Mouse (Mus musculus): Measurements from ENCODE around the gene Snx29. TPM values are rescaled to one million over a fixed set of nuclear protein-coding genes. Genes with fewer than 3 reads are reported as not detected.

Gene Snx29
- polyA plus RNA-seq, 1 experiment from 2014 or later, result 13.2 TPM

- ATAC-seq (ENCODE audit: insufficient number of reproducible peaks, low FRiP score, low TSS enrichment, low read depth), result no peak
- Histone ChIP-seq H3K27me3 (no peaks in the 10 kb centered on the region), H3K27ac (no peak overlapping the region), H3K9ac (no peak overlapping the region), H3K4me3 (no peak overlapping the region), H3K4me2 (no peak overlapping the region), H3K36me3 (peaks cover 5% of the 10 kb centered on the region; the same call in 1 of the 2 replicates), H3K9me3 (no peaks in the 10 kb centered on the region), H3K4me1 (no peaks in the 10 kb centered on the region)
- 89% methylated on average over 1 of the region's 1 CpGs for WGBS
Observed at GRCm38 (mm10) chr16:11716932-11717331, 394.2 kb downstream of the Snx29 start.

DNA sequence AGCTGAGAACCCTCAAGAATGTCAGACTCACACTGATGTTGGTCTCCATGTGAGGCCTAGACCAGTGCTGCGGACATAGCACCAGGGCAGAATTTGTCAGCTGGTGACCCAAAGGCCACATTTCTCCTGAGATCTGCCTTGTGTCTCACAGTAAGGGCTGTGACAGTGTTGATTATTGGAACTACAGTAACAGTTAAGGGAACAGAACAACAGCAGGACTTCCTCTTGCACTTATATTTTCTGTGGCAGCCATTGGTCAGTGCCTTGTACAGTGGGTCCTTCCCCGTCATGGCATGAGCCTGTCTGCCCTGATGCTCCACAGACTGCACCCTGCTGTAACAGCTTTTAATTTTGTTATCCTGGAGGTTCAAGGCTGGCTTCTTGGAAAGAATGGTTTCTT, 403.2 kb downstream of the Snx29 start:
- no peaks in the 10 kb centered on the region for H3K9me3 ChIP-seq
- no peaks in the 10 kb centered on the region for H3K4me1 ChIP-seq
- no peak overlapping the region for H3K9ac ChIP-seq
- no peak overlapping the region for H3K4me3 ChIP-seq
- no peaks in the 10 kb centered on the region for H3K36me3 ChIP-seq
- WGBS, result 80% methylated on average over 2 of the region's 2 CpGs
- H3K4me2 ChIP-seq, result no peak overlapping the region
- no peaks in the 10 kb centered on the region for H3K27me3 ChIP-seq
- ATAC-seq (ENCODE audit: insufficient number of reproducible peaks, low FRiP score, low TSS enrichment, low read depth), result no peak
- no peak overlapping the region for H3K27ac ChIP-seq

- no peak for ATAC-seq (ENCODE audit: insufficient number of reproducible peaks, low FRiP score, low TSS enrichment, low read depth)
- no peaks in the 10 kb centered on the region for H3K4me1 ChIP-seq
- no peaks in the 10 kb centered on the region for H3K9me3 ChIP-seq
- no peak overlapping the region for H3K4me2 ChIP-seq
- no peaks in the 10 kb centered on the region for H3K36me3 ChIP-seq
- no peak overlapping the region for H3K9ac ChIP-seq
- H3K27ac ChIP-seq, result no peak overlapping the region
- WGBS, result 89% methylated on average over 9 of the region's 9 CpGs
- H3K27me3 ChIP-seq, result no peaks in the 10 kb centered on the region
- no peak overlapping the region for H3K4me3 ChIP-seq
Observed at GRCm38 (mm10) chr16:11727331-11727730, 404.6 kb downstream of the Snx29 start.

DNA sequence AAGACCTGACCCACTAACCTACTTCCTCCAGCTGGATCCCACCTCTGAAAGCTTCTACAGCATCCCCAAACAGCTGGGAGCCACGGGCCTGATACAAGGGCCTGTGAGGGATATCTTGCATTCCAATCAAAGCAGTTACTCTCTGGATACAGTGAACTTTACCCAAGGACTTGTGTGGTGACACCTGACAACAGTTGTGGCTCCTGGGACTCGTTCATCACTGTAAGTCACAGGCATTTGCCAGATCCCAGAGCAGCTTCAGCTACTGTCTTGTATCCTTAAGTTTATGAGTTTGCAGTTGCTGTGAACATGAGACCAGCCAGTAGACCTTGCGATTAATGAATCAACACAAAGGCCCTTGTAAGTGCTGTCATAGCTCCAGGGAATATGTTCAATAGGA, 405.4 kb downstream of the Snx29 start:
- Histone ChIP-seq H3K27me3 (no peaks in the 10 kb centered on the region), H3K4me2 (no peak overlapping the region), H3K36me3 (no peaks in the 10 kb centered on the region), H3K9ac (no peak overlapping the region), H3K9me3 (no peaks in the 10 kb centered on the region), H3K27ac (no peak overlapping the region), H3K4me3 (no peak overlapping the region), H3K4me1 (no peaks in the 10 kb centered on the region)
- ATAC-seq (ENCODE audit: insufficient number of reproducible peaks, low FRiP score, low TSS enrichment, low read depth), result no peak
- WGBS, result 75% methylated on average over 3 of the region's 3 CpGs

DNA sequence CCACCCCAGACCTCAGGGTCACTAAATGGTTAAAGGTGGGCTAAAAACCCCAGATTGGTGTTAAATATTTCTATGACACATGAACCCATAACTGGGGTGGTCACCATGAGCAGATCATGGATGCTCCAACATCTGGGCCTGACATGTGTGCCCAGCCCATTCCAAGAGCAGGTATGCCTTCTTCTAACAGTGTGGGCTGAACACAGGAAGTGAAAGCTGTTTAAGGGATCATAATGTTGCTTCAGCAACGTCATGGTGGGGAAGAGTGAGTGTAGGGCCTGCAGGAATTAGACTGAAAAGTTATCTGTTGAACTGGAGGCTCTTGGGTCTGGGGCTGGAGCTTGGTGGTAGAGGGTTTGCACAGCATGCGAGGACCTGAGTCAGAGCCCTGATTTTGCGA, 405.9 kb downstream of the Snx29 start:
- Histone ChIP-seq H3K9ac (no peak overlapping the region), H3K4me1 (no peaks in the 10 kb centered on the region), H3K27me3 (no peaks in the 10 kb centered on the region), H3K36me3 (no peaks in the 10 kb centered on the region), H3K4me3 (no peak overlapping the region), H3K27ac (no peak overlapping the region), H3K9me3 (no peaks in the 10 kb centered on the region), H3K4me2 (no peak overlapping the region)
- 63% methylated on average over 3 of the region's 3 CpGs for WGBS
- no peak for ATAC-seq (ENCODE audit: insufficient number of reproducible peaks, low FRiP score, low TSS enrichment, low read depth)

- no peak overlapping the region for H3K4me2 ChIP-seq
- no peak overlapping the region for H3K4me3 ChIP-seq
- WGBS, result 76% methylated on average over 6 of the region's 6 CpGs
- H3K9ac ChIP-seq, result no peak overlapping the region
- no peaks in the 10 kb centered on the region for H3K27me3 ChIP-seq
- no peak for ATAC-seq (ENCODE audit: insufficient number of reproducible peaks, low FRiP score, low TSS enrichment, low read depth)
- no peaks in the 10 kb centered on the region for H3K36me3 ChIP-seq
- H3K9me3 ChIP-seq, result no peaks in the 10 kb centered on the region
- no peak overlapping the region for H3K27ac ChIP-seq
- no peaks in the 10 kb centered on the region for H3K4me1 ChIP-seq
Observed at GRCm38 (mm10) chr16:11729111-11729510, 406.4 kb downstream of the Snx29 start.

DNA sequence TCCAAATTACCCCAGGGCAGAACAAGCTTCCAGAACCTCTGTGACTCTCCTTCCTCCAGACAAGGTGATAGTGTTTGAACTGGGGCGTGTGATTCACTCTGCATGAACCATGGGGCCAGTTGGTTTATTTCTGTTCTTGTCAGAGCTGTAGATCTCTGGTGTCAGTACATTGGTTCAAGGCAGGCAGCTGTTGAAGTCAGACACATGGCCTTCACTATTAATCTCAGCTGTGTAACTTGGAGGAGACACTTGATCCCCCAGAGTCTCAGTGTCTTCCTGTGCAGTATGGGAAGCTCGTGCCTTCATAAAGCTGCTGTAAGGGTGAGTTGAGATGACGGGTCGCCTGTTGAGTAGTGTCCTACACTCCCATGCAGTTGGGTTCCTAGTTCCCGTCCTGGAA, 407.1 kb downstream of the Snx29 start:
- no peak for ATAC-seq (ENCODE audit: insufficient number of reproducible peaks, low FRiP score, low TSS enrichment, low read depth)
- no peaks in the 10 kb centered on the region for H3K36me3 ChIP-seq
- no peak overlapping the region for H3K9ac ChIP-seq
- H3K27me3 ChIP-seq, result no peaks in the 10 kb centered on the region
- 72% methylated on average over 5 of the region's 5 CpGs for WGBS
- no peaks in the 10 kb centered on the region for H3K9me3 ChIP-seq
- H3K4me2 ChIP-seq, result no peak overlapping the region
- no peak overlapping the region for H3K27ac ChIP-seq
- H3K4me1 ChIP-seq, result no peaks in the 10 kb centered on the region
- no peak overlapping the region for H3K4me3 ChIP-seq

- WGBS, result 71% methylated on average over 5 of the region's 5 CpGs
- no peak overlapping the region for H3K4me2 ChIP-seq
- H3K4me1 ChIP-seq, result no peaks in the 10 kb centered on the region
Observed at GRCm38 (mm10) chr16:11731014-11731535, 408.4 kb downstream of the Snx29 start.

GRCm38 (mm10) chr16:11738341-11738740, 415.6 kb downstream of the Snx29 start:
- no peak overlapping the region for H3K4me2 ChIP-seq
- no peak overlapping the region for H3K9ac ChIP-seq
- no peak overlapping the region for H3K4me3 ChIP-seq
- H3K27ac ChIP-seq, result no peak overlapping the region
- H3K27me3 ChIP-seq, result no peaks in the 10 kb centered on the region
- H3K4me1 ChIP-seq, result no peaks in the 10 kb centered on the region
- WGBS, result 47% methylated on average over 7 of the region's 7 CpGs
- H3K36me3 ChIP-seq, result no peaks in the 10 kb centered on the region
- no peaks in the 10 kb centered on the region for H3K9me3 ChIP-seq
- no peak for ATAC-seq (ENCODE audit: insufficient number of reproducible peaks, low FRiP score, low TSS enrichment, low read depth)

More at GRCm38 (mm10) chr16:11731014-11731535, 408.4 kb downstream of the Snx29 start:
- H3K4me3 ChIP-seq, result no peak overlapping the region
- no peak for ATAC-seq (ENCODE audit: insufficient number of reproducible peaks, low FRiP score, low TSS enrichment, low read depth)
- no peaks in the 10 kb centered on the region for H3K36me3 ChIP-seq
- H3K27ac ChIP-seq, result no peak overlapping the region
- no peaks in the 10 kb centered on the region for H3K27me3 ChIP-seq
- no peaks in the 10 kb centered on the region for H3K9me3 ChIP-seq
- no peak overlapping the region for H3K9ac ChIP-seq

DNA sequence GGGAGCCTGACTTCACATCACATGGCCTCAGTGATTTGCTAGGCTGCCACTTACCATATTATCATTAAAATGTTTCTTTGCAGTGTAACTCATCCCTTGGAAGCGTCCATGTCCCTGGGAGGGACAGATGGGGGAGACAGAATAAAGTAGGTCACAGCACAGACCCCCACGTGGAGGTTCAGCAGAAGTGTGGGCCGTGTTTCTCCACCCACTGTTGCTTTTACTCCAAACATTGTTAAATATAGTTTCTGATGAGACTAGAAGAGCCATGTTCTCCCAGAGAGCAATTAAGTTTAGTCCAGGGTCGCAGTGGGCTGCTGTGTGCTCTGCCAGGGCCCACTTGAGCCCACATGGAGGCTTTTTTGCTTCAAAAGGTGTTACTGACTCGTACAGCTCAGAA, 419.2 kb downstream of the Snx29 start:
- Histone ChIP-seq H3K9ac (no peak overlapping the region), H3K4me2 (no peak overlapping the region), H3K9me3 (no peaks in the 10 kb centered on the region), H3K36me3 (no peaks in the 10 kb centered on the region), H3K4me1 (no peaks in the 10 kb centered on the region), H3K27me3 (no peaks in the 10 kb centered on the region), H3K4me3 (no peak overlapping the region), H3K27ac (no peak overlapping the region)
- 76% methylated on average over 5 of the region's 5 CpGs for WGBS
- no peak for ATAC-seq (ENCODE audit: insufficient number of reproducible peaks, low FRiP score, low TSS enrichment, low read depth)

GRCm38 (mm10) chr16:11742351-11742750, 419.6 kb downstream of the Snx29 start:
- Histone ChIP-seq H3K4me2 (no peak overlapping the region), H3K4me1 (no peaks in the 10 kb centered on the region), H3K36me3 (no peaks in the 10 kb centered on the region), H3K27me3 (no peaks in the 10 kb centered on the region), H3K9me3 (no peaks in the 10 kb centered on the region), H3K9ac (no peak overlapping the region), H3K27ac (no peak overlapping the region), H3K4me3 (no peak overlapping the region)
- no peak for ATAC-seq (ENCODE audit: insufficient number of reproducible peaks, low FRiP score, low TSS enrichment, low read depth)
- 83% methylated on average over 7 of the region's 7 CpGs for WGBS

DNA sequence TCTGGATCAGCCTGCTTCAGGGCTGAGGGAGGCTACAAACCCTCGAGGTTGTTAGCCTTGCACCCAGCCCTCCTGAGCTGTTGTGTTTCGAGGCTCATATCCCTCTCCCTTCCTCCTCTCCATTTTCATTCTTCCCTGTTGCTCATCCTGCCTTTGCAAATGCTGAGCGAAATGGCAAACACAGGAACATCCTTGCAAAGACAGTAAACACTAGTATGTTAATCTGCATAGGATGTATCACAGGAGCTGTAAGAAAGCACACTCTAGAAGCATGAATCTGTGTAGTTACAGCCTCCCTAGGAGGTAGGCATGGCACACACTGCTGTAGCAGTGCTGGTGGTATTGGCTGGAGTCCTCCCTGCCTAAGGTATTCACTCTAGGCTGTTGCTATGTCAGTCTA, 420.3 kb downstream of the Snx29 start:
- Histone ChIP-seq H3K27me3 (no peaks in the 10 kb centered on the region), H3K9me3 (no peaks in the 10 kb centered on the region), H3K4me2 (no peak overlapping the region), H3K4me3 (no peak overlapping the region), H3K27ac (no peak overlapping the region), H3K36me3 (no peaks in the 10 kb centered on the region), H3K4me1 (no peaks in the 10 kb centered on the region), H3K9ac (no peak overlapping the region)
- ATAC-seq (ENCODE audit: insufficient number of reproducible peaks, low FRiP score, low TSS enrichment, low read depth), result no peak
- 59% methylated on average over 3 of the region's 3 CpGs for WGBS

GRCm38 (mm10) chr16:11743724-11744123, 421.0 kb downstream of the Snx29 start:
- Histone ChIP-seq H3K9me3 (no peaks in the 10 kb centered on the region), H3K36me3 (no peaks in the 10 kb centered on the region), H3K4me2 (no peak overlapping the region), H3K4me1 (no peaks in the 10 kb centered on the region), H3K9ac (no peak overlapping the region), H3K4me3 (no peak overlapping the region), H3K27ac (no peak overlapping the region), H3K27me3 (no peaks in the 10 kb centered on the region)
- 0 out of 2 replicates have a peak, but pooled peaks have one; percentile 15 for ATAC-seq (ENCODE audit: insufficient number of reproducible peaks, low FRiP score, low TSS enrichment, low read depth)
- 81% methylated on average over 4 of the region's 4 CpGs for WGBS

All from limb, embryonic 15.5 days (tissue).